Mouse (Mus musculus) embryonic stem cell, embryonic (primary cell): Measurements from ENCODE around the gene Gm8765.
"Not testable (repeated sequence)": the region's sequence is repeated elsewhere in the genome, so short reads cannot be mapped to it uniquely, and the experiment has no call there.

Experiments used
- CTCF ChIA-PET, 4 experiments: fragments of 300-600 bp in 2 of 4; fragments of 350-600 bp in 2 of 4; sonication (Branson Sonifier 250); formaldehyde crosslinking; loops; one replicate each; lab custom pipeline; 2022; ENCODE audit warnings: inconsistent platforms in 2 of 4; lab: Charles Lee
- POLR2A ChIA-PET, 4 experiments: fragments of 300-600 bp in 2 of 4; fragments of 350-600 bp in 2 of 4; sonication (Branson Sonifier 250); formaldehyde crosslinking; loops; one replicate each; lab custom pipeline; 2022; ENCODE audit warnings: antibody characterized with exemption in 4 of 4, inconsistent platforms in 1 of 4; lab: Charles Lee

Gm8765 gene

GRCm38 (mm10) chr13:50698012-50698411 is at the start of gene Gm8765:
Gene Gm8765 (plus strand): TSS chr13:50698312.
- CTCF ChIA-PET, POLR2A ChIA-PET: not testable (repeated sequence)

GRCm38 (mm10) chr13:50648771-50649170 is 49.3 kb upstream of the Gm8765 start:
- CTCF ChIA-PET, POLR2A ChIA-PET: not testable (repeated sequence)

GRCm38 (mm10) chr13:50750282-50750681 is 52.2 kb downstream of the Gm8765 start:
- CTCF ChIA-PET, POLR2A ChIA-PET: not testable (repeated sequence)

- ChIA-PET POLR2A (no interaction called here), CTCF (no interaction called here)
Observed at GRCm38 (mm10) chr13:50751732-50752131, 53.6 kb downstream of the Gm8765 start.

GRCm38 (mm10) chr13:50752961-50753360 is 54.8 kb downstream of the Gm8765 start:
- POLR2A ChIA-PET, CTCF ChIA-PET: not testable (repeated sequence)
